Mouse (Mus musculus) midbrain, embryonic 16.5 days (tissue): ENCODE measurements around the gene Scgb2a2. TPM values are rescaled to one million over a fixed set of nuclear protein-coding genes. Genes with fewer than 3 reads are reported as not detected.
A peak's percentile ranks its signal among the peaks of the same experiment; 100 is the strongest.
"Not testable (repeated sequence)": the region's sequence is repeated elsewhere in the genome, so short reads cannot be mapped to it uniquely, and the experiment has no call there.

ENCODE experiments used
- ATAC-seq: fragments of 200-750 bp; cut with Nextera tagmentation; 2 replicates; pipeline ENCODE4 v1.8.0; 2017; ENCODE audit warnings: moderate TSS enrichment
- H3K27ac ChIP-seq: fragments of 300-500 bp; sonication (generic); 2 replicates; pipeline ENCODE4 v1.5.1; 2014; ENCODE audit warnings: mild to moderate bottlenecking, low read length, mixed read lengths
- H3K27me3 ChIP-seq: fragments of 300-500 bp; sonication (generic); 2 replicates; pipeline ENCODE4 v1.6.1; 2014; ENCODE audit warnings: low read depth, low read length, mixed read lengths; ENCODE audit not compliant: control insufficient read depth, insufficient read depth
- H3K36me3 ChIP-seq: fragments of 300-500 bp; sonication (generic); 2 replicates; pipeline ENCODE4 v1.6.1; 2014; ENCODE audit warnings: mild to moderate bottlenecking, low read length, moderate library complexity, mixed read lengths; ENCODE audit not compliant: control insufficient read depth, insufficient read depth
- H3K4me1 ChIP-seq: fragments of 300-500 bp; sonication (generic); 2 replicates; pipeline ENCODE4 v1.6.1; 2014; ENCODE audit warnings: mild to moderate bottlenecking, low read length, mixed read lengths; ENCODE audit not compliant: control insufficient read depth, insufficient read depth
- H3K4me2 ChIP-seq: fragments of 300-500 bp; sonication (generic); 2 replicates; pipeline ENCODE4 v1.6.1; 2014; ENCODE audit warnings: mild to moderate bottlenecking, low read length, mixed read lengths
- H3K4me3 ChIP-seq: fragments of 300-500 bp; sonication (generic); 2 replicates; pipeline ENCODE4 v1.5.1; 2014; ENCODE audit warnings: low read depth, mild to moderate bottlenecking, low read length, moderate library complexity, mixed read lengths
- H3K9ac ChIP-seq: fragments of 300-500 bp; sonication (generic); 2 replicates; pipeline ENCODE4 v1.6.1; 2014; ENCODE audit warnings: low read depth, low read length, mixed read lengths
- H3K9me3 ChIP-seq: fragments of 300-500 bp; sonication (generic); replicated peaks from 2 replicates; pipeline ENCODE4 v1.6.1; 2014; ENCODE audit warnings: mild to moderate bottlenecking, low read length, mixed read lengths; ENCODE audit not compliant: control insufficient read depth, poor library complexity, severe bottlenecking
- WGBS: fragments of 180-500 bp; shearing (Covaris S2); extraction: QIAGEN DNeasy Blood & Tissue Kit; methylation state at CpG from one replicate; pipeline ENCODE4 v1.1.7; 2014; 5-methylcytosine and 5-hydroxymethylcytosine counted together
- polyA plus RNA-seq: library from polyadenylated mRNA; unstranded; fragments of >200 nt; fragmentation: Nextera tagmentation; extraction: Ambion mirVana; gene quantifications from 2 replicates; pipeline ENCODE4 v1.2.1, GENCODE M21; 2015

Gene Scgb2a2
- not detected in 2 replicates for polyA plus RNA-seq

GRCm38 (mm10) chr19:9847262-9847661 is at the start of gene Scgb2a2:
TSS of gene Scgb2a2 (plus strand) at chr19:9847562.
- no peaks in the 10 kb centered on the region for H3K9me3 ChIP-seq
- 86% methylated on average over 2 of the region's 2 CpGs for WGBS
- no peaks in the 10 kb centered on the region for H3K4me1 ChIP-seq
- H3K4me2 ChIP-seq: no peak within 1 kb of the TSS
- no peak for ATAC-seq
- no peak within 1 kb of the TSS for H3K4me3 ChIP-seq
- no peaks in the 10 kb centered on the region for H3K27me3 ChIP-seq
- H3K27ac ChIP-seq: no peak within 1 kb of the TSS
- no peaks in the 10 kb centered on the region for H3K36me3 ChIP-seq
- H3K9ac ChIP-seq: no peak within 1 kb of the TSS

DNA sequence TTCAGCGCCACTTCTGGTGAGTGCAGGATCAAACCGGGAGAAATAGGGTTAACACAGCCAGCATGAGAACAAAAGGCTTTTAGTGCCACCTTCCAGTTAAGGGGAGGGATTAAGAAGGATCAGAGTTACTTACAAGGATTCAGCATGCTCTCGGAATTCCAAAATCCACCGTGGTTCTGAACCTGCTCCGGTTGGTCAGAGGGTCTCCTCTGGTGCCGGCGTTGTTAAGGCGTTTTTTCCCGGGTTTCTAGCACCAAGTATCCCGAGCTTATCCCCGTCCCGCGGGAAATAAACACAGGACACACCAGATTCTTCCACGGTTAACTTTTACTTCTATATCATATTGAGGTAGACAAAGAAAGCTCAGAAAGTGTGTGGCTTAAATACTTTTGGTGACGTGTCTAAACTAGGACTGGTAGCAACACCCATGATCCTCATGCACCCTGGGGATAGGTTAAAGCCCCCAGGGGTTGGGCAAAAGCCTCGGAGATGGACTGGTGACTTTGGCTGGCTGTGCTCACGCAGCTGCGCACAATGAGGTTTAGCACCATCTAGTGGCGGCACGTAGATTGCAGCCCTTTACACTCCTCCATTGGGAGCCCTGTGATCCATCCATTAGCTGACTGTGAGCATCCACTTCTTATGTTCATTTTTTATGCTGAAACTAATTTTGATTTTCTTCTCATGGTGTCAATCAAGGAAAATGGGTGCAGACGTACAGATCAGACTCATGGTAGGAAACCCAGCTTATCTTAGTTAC is 10.6 kb upstream of the Scgb2a2 start:
- H3K9ac ChIP-seq, H3K27ac ChIP-seq, H3K9me3 ChIP-seq, H3K36me3 ChIP-seq, H3K27me3 ChIP-seq, H3K4me1 ChIP-seq: not testable (repeated sequence)
- ATAC-seq: peak; percentile 97
- Histone ChIP-seq H3K4me3 (peak overlapping the region; percentile 28), H3K4me2 (peak overlapping the region; percentile 37)
- 13% methylated on average over 18 of the region's 21 CpGs for WGBS

GRCm38 (mm10) chr19:9837341-9837715 is 10.0 kb upstream of the Scgb2a2 start:
- Histone ChIP-seq H3K36me3 (no peaks in the 10 kb centered on the region), H3K4me3 (no peak overlapping the region), H3K4me1 (no peaks in the 10 kb centered on the region), H3K9ac (no peak overlapping the region), H3K27me3 (no peaks in the 10 kb centered on the region), H3K4me2 (no peak overlapping the region), H3K9me3 (no peaks in the 10 kb centered on the region), H3K27ac (no peak overlapping the region)
- peak; percentile 88 for ATAC-seq
- 54% methylated on average over 2 of the region's 2 CpGs for WGBS

GRCm38 (mm10) chr19:9849368-9850075 is 2.2 kb downstream of the Scgb2a2 start:
- H3K4me2 ChIP-seq, H3K9me3 ChIP-seq, ATAC-seq, H3K9ac ChIP-seq, H3K27ac ChIP-seq, H3K4me1 ChIP-seq, H3K36me3 ChIP-seq, H3K27me3 ChIP-seq, H3K4me3 ChIP-seq: not testable (repeated sequence)
- WGBS: 52% methylated on average over 3 of the region's 3 CpGs

DNA sequence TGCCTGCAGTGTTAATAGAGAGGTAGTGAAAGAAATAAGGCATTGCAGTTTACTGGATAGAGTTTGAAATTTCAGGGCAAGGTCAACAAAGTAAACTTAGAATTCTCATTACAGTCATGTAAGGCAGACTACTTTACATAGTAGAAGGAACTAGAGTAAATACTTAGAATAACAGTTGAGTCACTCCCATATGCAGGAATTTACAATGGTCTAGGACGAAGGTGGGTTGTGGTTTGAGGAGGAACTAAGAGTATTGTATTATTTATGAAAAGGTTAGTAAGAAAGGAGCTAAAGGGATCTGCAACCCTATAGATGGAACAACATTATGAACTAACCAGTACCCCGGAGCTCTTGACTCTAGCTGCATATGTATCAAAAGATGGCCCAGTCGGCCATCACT is 13.5 kb downstream of the Scgb2a2 start:
- H3K4me1 ChIP-seq: not testable (repeated sequence)

GRCm38 (mm10) chr19:9864856-9865255 is 17.5 kb downstream of the Scgb2a2 start:
- 93% methylated on average over 1 of the region's 1 CpGs for WGBS
- Histone ChIP-seq H3K27ac (no peak overlapping the region), H3K4me3 (no peak overlapping the region), H3K27me3 (no peaks in the 10 kb centered on the region), H3K4me2 (no peak overlapping the region), H3K9ac (no peak overlapping the region), H3K36me3 (no peaks in the 10 kb centered on the region), H3K9me3 (no peaks in the 10 kb centered on the region), H3K4me1 (no peaks in the 10 kb centered on the region)
- no peak for ATAC-seq

More for the DNA sequence above, 13.5 kb downstream of the Scgb2a2 start:
- H3K36me3 ChIP-seq, H3K9ac ChIP-seq, ATAC-seq, H3K9me3 ChIP-seq, H3K27ac ChIP-seq, H3K4me2 ChIP-seq, H3K27me3 ChIP-seq, H3K4me3 ChIP-seq: not testable (repeated sequence)
- 92% methylated on average over 2 of the region's 3 CpGs for WGBS

- no peaks in the 10 kb centered on the region for H3K4me1 ChIP-seq
- H3K4me3 ChIP-seq: no peak overlapping the region
- H3K27me3 ChIP-seq: no peaks in the 10 kb centered on the region
- no peaks in the 10 kb centered on the region for H3K9me3 ChIP-seq
- ATAC-seq: no peak
- no peak overlapping the region for H3K27ac ChIP-seq
- no peak overlapping the region for H3K9ac ChIP-seq
- H3K4me2 ChIP-seq: no peak overlapping the region
- H3K36me3 ChIP-seq: no peaks in the 10 kb centered on the region
These were observed 18.1 kb downstream of the Scgb2a2 start for GRCm38 (mm10) chr19:9865466-9865865.

- Histone ChIP-seq H3K27me3 (no peaks in the 10 kb centered on the region), H3K4me3 (no peak overlapping the region), H3K4me1 (no peaks in the 10 kb centered on the region), H3K27ac (no peak overlapping the region), H3K9ac (no peak overlapping the region), H3K4me2 (no peak overlapping the region), H3K9me3 (no peaks in the 10 kb centered on the region), H3K36me3 (peaks cover 36% of the 10 kb centered on the region)
- no peak for ATAC-seq
- 97% methylated on average over 20 of the region's 20 CpGs for WGBS
These were observed 30.9 kb downstream of the Scgb2a2 start for GRCm38 (mm10) chr19:9878186-9878835.

DNA sequence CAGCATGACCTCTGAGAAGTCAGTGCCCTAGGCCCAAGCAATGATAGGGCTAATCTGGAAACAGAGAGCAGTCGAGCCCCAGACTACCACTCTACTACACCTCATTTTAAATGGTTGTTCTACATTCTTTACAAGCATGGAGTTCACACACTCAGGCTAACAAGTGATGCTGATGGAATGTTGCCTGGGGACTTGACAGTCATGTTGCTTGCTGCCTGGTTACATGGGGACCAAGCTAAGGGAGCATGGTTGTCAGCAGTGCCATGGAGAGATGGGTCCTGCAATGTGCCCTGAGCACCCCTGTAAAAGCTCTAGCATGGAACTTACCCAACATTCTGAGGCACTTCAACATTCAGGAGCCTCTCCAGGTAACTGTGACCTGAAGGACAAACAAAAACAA is 39.0 kb downstream of the Scgb2a2 start:
- 91% methylated on average over 1 of the region's 1 CpGs for WGBS
- H3K4me1 ChIP-seq: no peaks in the 10 kb centered on the region
- H3K27ac ChIP-seq: no peak overlapping the region
- H3K4me2 ChIP-seq: no peak overlapping the region
- no peak overlapping the region for H3K4me3 ChIP-seq
- no peaks in the 10 kb centered on the region for H3K9me3 ChIP-seq
- no peaks in the 10 kb centered on the region for H3K27me3 ChIP-seq
- ATAC-seq: no peak
- peaks cover 24% of the 10 kb centered on the region for H3K36me3 ChIP-seq
- H3K9ac ChIP-seq: no peak overlapping the region
